Comparison of ENCODE assay signal across 15 mouse cellular contexts in genomic region chr14:79177754-79178153, GRCm38 (mm10).
A peak's percentile ranks its signal among the peaks of the same experiment; 100 is the strongest.
DNase-seq lines count a peak whose midpoint lies in the region; ATAC-seq and TF ChIP-seq lines count a peak whose summit lies in the region.
"Had no signal": no experiment of that assay in that cellular context is flagged by ENCODE, and none has a peak within 500 bp of the region (broad histone marks: within the 10 kb centered on the region; RNA-seq: fewer than 3 reads in every experiment).

No protein-coding gene starts in this region.

- H3K9ac ChIP-seq in heart, embryonic 14.5 days (ENCODE audit: low read length), result no peak overlapping the region
- no peak overlapping the region for H3K9ac ChIP-seq in lung, embryonic 14.5 days
- no peak overlapping the region for H3K9ac ChIP-seq in midbrain, postnatal 0 days (replicated peaks; ENCODE audit: low read length, poor library complexity, severe bottlenecking)
- H3K9ac ChIP-seq: limb, embryonic 12.5 days; liver, embryonic 15.5 days; midbrain, embryonic 13.5 days had no signal

- no peak for TF ChIP-seq CTCF in lung, embryonic 14.5 days (IDR thresholded peaks at IDR 0.05; ENCODE audit: low read depth)
- TF ChIP-seq CTCF in midbrain, postnatal 0 days (IDR thresholded peaks at IDR 0.05), result no peak

- no peaks in the 10 kb centered on the region for H3K9me3 ChIP-seq in heart, embryonic 14.5 days (ENCODE audit: control insufficient read depth, low read length)
- H3K9me3 ChIP-seq in lung, embryonic 14.5 days (ENCODE audit: low read depth, low read length), result no peaks in the 10 kb centered on the region
- no peaks in the 10 kb centered on the region for H3K9me3 ChIP-seq in midbrain, postnatal 0 days (ENCODE audit: low read length)
- H3K9me3 ChIP-seq: G1E; liver, embryonic 15.5 days had no signal

- H3K4me2 ChIP-seq in heart, embryonic 14.5 days (ENCODE audit: low read length), result no peak overlapping the region
- H3K4me2 ChIP-seq in lung, embryonic 14.5 days, result no peak overlapping the region
- H3K4me2 ChIP-seq in midbrain, postnatal 0 days (ENCODE audit: low read depth, low read length, poor library complexity, severe bottlenecking), result no peak overlapping the region
- H3K4me2 ChIP-seq: limb, embryonic 12.5 days; liver, embryonic 15.5 days; midbrain, embryonic 13.5 days had no signal

- peaks cover 11% of the 10 kb centered on the region in 2 experiments for H3K4me1 ChIP-seq in heart, embryonic 14.5 days (ENCODE audit: control insufficient read depth in 2 of 2, insufficient read depth in 2 of 2, low read length in 2 of 2)
- peaks cover 5% of the 10 kb centered on the region; the same call in 1 of the 2 replicates for H3K4me1 ChIP-seq in lung, embryonic 14.5 days (ENCODE audit: insufficient read depth)
- no peaks in the 10 kb centered on the region for H3K4me1 ChIP-seq in midbrain, postnatal 0 days (ENCODE audit: insufficient read depth, low read length)
- H3K4me1 ChIP-seq: liver, embryonic 15.5 days; midbrain, embryonic 13.5 days had no signal

- peak; percentile 58; the same call in 1 of the 2 replicates for ATAC-seq in heart, embryonic 14.5 days (ENCODE audit: insufficient number of reproducible peaks, insufficient read depth, low FRiP score, low read depth)
- ATAC-seq in lung, embryonic 14.5 days (ENCODE audit: insufficient read depth), result peak; percentile 75
- no peak for ATAC-seq in midbrain, postnatal 0 days (ENCODE audit: low FRiP score)
- ATAC-seq: inflammation-experienced regulatory T-cells, adult 6 months; midbrain, embryonic 13.5 days had no signal

- peaks cover 14% of the 10 kb centered on the region for H3K36me3 ChIP-seq in heart, embryonic 14.5 days (ENCODE audit: control insufficient read depth, insufficient read depth, low read length)
- no peaks in the 10 kb centered on the region for H3K36me3 ChIP-seq in lung, embryonic 14.5 days (ENCODE audit: insufficient read depth)
- H3K36me3 ChIP-seq in midbrain, postnatal 0 days (ENCODE audit: insufficient read depth, low read length), result peaks cover 4% of the 10 kb centered on the region

- 45% methylated on average over 7 of the region's 7 CpGs for WGBS in heart, embryonic 14.5 days
- 51% methylated on average over 7 of the region's 7 CpGs for WGBS in lung, embryonic 14.5 days
- 91% methylated on average over 7 of the region's 7 CpGs for WGBS in midbrain, postnatal 0 days

- H3K4me3 ChIP-seq in heart, embryonic 14.5 days (ENCODE audit: control insufficient read depth in 1 of 2, insufficient read depth in 1 of 2, low read depth in 1 of 2, low read length in 2 of 2), result no peak overlapping the region
- no peak overlapping the region for H3K4me3 ChIP-seq in lung, embryonic 14.5 days (ENCODE audit: low read depth, low read length)
- H3K4me3 ChIP-seq in midbrain, postnatal 0 days (ENCODE audit: low read depth, low read length), result no peak overlapping the region
- H3K4me3 ChIP-seq: limb, embryonic 12.5 days; liver, embryonic 15.5 days; midbrain, embryonic 13.5 days had no signal

- DNase-seq in heart, postnatal 4 days, result no peak
- peak; percentile 76 for DNase-seq in lung, embryonic 14.5 days
- DNase-seq in lung, postnatal 4 days, result no peak
- peak; percentile 52 for DNase-seq in gonadal fat pad, adult 2 months (ENCODE audit: low read depth)
- DNase-seq in right cerebral cortex, postnatal 4 days, result peak; percentile 27
- DNase-seq in midbrain, postnatal 0 days (ENCODE audit: low spot score), result no peak
- DNase-seq: adrenal gland, adult 8-10 months; cerebellum, adult 9-10 months; thymus, adult 2 months had no signal

- no peaks in the 10 kb centered on the region for H3K27me3 ChIP-seq in heart, embryonic 14.5 days (ENCODE audit: control insufficient read depth, insufficient read depth, low read length)
- H3K27me3 ChIP-seq in lung, embryonic 14.5 days (ENCODE audit: insufficient read depth, low read length), result no peaks in the 10 kb centered on the region
- H3K27me3 ChIP-seq in midbrain, postnatal 0 days (ENCODE audit: insufficient read depth, low read length), result no peaks in the 10 kb centered on the region
- H3K27me3 ChIP-seq: limb, embryonic 12.5 days; liver, embryonic 15.5 days; midbrain, embryonic 13.5 days had no signal

- no peak overlapping the region for H3K27ac ChIP-seq in heart, embryonic 14.5 days (replicated peaks in 1 of 2; ENCODE audit: control insufficient read depth in 1 of 2, insufficient read depth in 1 of 2, low read depth in 2 of 2, low read length in 2 of 2)
- no peak overlapping the region for H3K27ac ChIP-seq in lung, embryonic 14.5 days (ENCODE audit: low read depth)
- H3K27ac ChIP-seq in midbrain, postnatal 0 days (ENCODE audit: low read depth, low read length), result no peak overlapping the region
- H3K27ac ChIP-seq: limb, embryonic 12.5 days; liver, embryonic 15.5 days; midbrain, embryonic 13.5 days had no signal

Comparison
In these comparisons a context has a peak if more than half of its experiments do, and no peak if none do; other contexts are left out.
1. DNase-seq: peak in lung, embryonic 14.5 days (single experiment), gonadal fat pad, adult 2 months (single experiment) and right cerebral cortex, postnatal 4 days (single experiment); none in heart, postnatal 4 days (single experiment), lung, postnatal 4 days (0 of 2) and midbrain, postnatal 0 days (single experiment).